Mouse (Mus musculus): ENCODE measurements around the gene Cd7. TPM values are rescaled to one million over a fixed set of nuclear protein-coding genes. Genes with fewer than 3 reads are reported as not detected.

Gene Cd7
- polyA plus RNA-seq, 2 experiments = 0.37 to 0.56 TPM

DNA sequence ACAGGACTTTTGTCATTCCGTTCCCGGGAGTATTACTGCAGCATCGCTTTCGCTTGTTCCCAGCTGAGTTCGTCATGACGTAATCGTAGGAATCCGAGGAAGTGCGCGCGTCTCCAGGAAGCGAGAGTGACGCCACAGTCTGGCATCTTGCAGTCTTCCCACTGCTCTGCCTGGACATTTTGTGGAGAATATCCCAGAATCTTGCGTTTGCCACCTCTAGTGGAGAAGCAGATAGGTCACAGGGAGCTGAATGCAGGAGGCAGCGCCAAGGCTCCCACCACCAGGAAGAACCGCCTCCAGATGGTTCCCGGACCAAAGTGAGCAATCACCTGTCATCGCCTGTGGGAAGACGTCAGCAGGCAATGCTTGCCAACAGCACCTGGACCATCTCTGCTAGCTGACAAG, 24.3 kb downstream of the Cd7 start:
- WGBS (ENCODE audit: insufficient replicate concordance) = 50% methylated on average over 19 of the region's 19 CpGs
- no peak for DNase-seq (ENCODE audit: low read depth in 3 of 3, low spot score in 3 of 3)
- H3K36me3 ChIP-seq (replicated peaks; ENCODE audit: control insufficient read depth, insufficient read depth, low read depth) = no peaks in the 10 kb centered on the region
- no peaks in the 10 kb centered on the region for H3K27me3 ChIP-seq (ENCODE audit: control insufficient read depth, insufficient read depth, low read length)
- H3K4me2 ChIP-seq (ENCODE audit: low read depth) = no peak overlapping the region
- no peak overlapping the region for H3K27ac ChIP-seq
- TF ChIP-seq CTCF (IDR thresholded peaks at IDR 0.05; ENCODE audit: low read depth) (no peak), EP300 (IDR thresholded peaks at IDR 0.05; ENCODE audit: low read depth) (no peak)
- no peaks in the 10 kb centered on the region for H3K9me3 ChIP-seq (ENCODE audit: control insufficient read depth, low read length)
- H3K4me3 ChIP-seq (ENCODE audit: insufficient read depth in 1 of 2, low read depth in 2 of 2, low read length in 2 of 2) = no peak overlapping the region
- peaks cover 0 to 3% of the 10 kb centered on the region in 2 experiments; a peak in 1 of 4 replicates for H3K4me1 ChIP-seq (replicated peaks; ENCODE audit: control insufficient read depth in 2 of 2, insufficient read depth in 2 of 2, low read length in 1 of 2)
- no peak for ATAC-seq (ENCODE audit: insufficient read depth)
- H3K9ac ChIP-seq (replicated peaks) = no peak overlapping the region

DNA sequence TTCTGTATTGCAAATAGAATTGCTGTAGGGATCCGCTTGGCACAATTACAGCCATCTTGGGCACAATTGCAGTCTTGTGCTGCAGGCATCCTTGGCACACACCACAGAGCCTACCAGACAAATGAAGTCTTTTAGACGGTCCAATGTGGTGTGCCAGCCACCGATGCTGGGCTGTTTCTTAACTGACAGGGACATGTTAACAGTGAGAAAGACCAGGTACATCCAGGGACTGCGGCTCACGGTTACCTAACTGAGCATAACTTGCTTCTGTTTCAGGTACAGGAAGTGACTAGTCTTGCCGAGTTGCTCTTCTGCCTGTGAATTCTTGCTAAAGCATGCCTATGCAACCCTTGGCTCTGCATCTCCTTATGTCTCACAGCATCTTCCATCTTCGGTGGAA, 25.6 kb downstream of the Cd7 start:
- ATAC-seq (ENCODE audit: insufficient read depth) (no peak), DNase-seq (ENCODE audit: low read depth in 3 of 3, low spot score in 3 of 3) (no peak)
- Histone ChIP-seq H3K4me3 (ENCODE audit: insufficient read depth in 1 of 2, low read depth in 2 of 2, low read length in 2 of 2) (no peak overlapping the region), H3K27me3 (ENCODE audit: control insufficient read depth, insufficient read depth, low read length) (no peaks in the 10 kb centered on the region), H3K9ac (replicated peaks) (no peak overlapping the region), H3K4me2 (ENCODE audit: low read depth) (no peak overlapping the region), H3K9me3 (ENCODE audit: control insufficient read depth, low read length) (no peaks in the 10 kb centered on the region), H3K27ac (no peak overlapping the region), H3K4me1 (replicated peaks; ENCODE audit: control insufficient read depth in 2 of 2, insufficient read depth in 2 of 2, low read length in 1 of 2) (peaks cover 0 to 3% of the 10 kb centered on the region in 2 experiments; a peak in 1 of 4 replicates), H3K36me3 (replicated peaks; ENCODE audit: control insufficient read depth, insufficient read depth, low read depth) (no peaks in the 10 kb centered on the region)
- TF ChIP-seq EP300 (IDR thresholded peaks at IDR 0.05; ENCODE audit: low read depth) (no peak), CTCF (IDR thresholded peaks at IDR 0.05; ENCODE audit: low read depth) (no peak)
- 66% methylated on average over 7 of the region's 7 CpGs for WGBS (ENCODE audit: insufficient replicate concordance)

DNA sequence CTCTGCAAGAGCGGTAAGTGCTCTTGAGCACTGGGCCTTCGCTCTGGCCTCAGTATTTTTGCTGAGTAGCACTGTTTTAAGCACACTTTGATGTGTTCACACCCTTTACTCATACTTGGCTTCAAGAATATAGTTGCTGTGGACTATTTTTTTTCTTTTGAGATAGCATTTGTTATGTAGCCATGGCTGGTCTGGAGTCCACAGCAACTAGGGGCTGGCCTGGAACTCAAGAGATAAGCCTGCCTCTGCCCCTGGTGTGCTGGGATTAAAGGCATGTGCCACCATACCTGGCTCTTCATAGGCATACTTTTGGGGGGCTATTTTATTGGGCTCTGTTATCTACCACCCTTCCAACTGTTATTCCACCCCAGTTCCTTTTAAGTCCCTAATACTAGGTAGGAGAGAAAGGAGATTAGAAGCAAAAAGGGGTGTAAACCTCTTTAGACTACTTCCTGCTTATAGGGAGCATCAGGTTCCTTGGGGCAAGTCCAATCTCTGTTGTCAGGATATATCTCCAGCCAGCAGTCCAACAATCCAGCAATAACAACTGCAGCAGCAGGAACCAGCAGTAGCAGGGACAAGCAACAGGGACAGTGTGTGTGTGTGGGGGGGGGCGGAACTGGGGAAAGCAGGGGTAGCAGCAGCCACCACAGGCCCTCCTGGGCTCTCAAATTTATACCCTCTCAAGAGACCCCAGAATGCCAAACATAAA, 29.0 kb downstream of the Cd7 start:
- WGBS (ENCODE audit: insufficient replicate concordance) = 91% methylated on average over 3 of the region's 3 CpGs
- peak; percentile 35; the same call in 1 of the 2 replicates for ATAC-seq (ENCODE audit: insufficient read depth)
- Histone ChIP-seq H3K27ac (no peak overlapping the region), H3K4me1 (replicated peaks; ENCODE audit: control insufficient read depth in 2 of 2, insufficient read depth in 2 of 2, low read length in 1 of 2) (peaks cover 0 to 3% of the 10 kb centered on the region in 2 experiments; a peak in 1 of 4 replicates), H3K27me3 (ENCODE audit: control insufficient read depth, insufficient read depth, low read length) (no peaks in the 10 kb centered on the region), H3K9me3 (ENCODE audit: control insufficient read depth, low read length) (no peaks in the 10 kb centered on the region), H3K36me3 (replicated peaks; ENCODE audit: control insufficient read depth, insufficient read depth, low read depth) (no peaks in the 10 kb centered on the region), H3K4me3 (ENCODE audit: insufficient read depth in 1 of 2, low read depth in 2 of 2, low read length in 2 of 2) (no peak overlapping the region), H3K4me2 (ENCODE audit: low read depth) (no peak overlapping the region), H3K9ac (replicated peaks) (no peak overlapping the region)
- DNase-seq (ENCODE audit: low read depth in 3 of 3, low spot score in 3 of 3) = no peak
- TF ChIP-seq CTCF (IDR thresholded peaks at IDR 0.05; ENCODE audit: low read depth) (no peak), EP300 (IDR thresholded peaks at IDR 0.05; ENCODE audit: low read depth) (no peak)

DNA sequence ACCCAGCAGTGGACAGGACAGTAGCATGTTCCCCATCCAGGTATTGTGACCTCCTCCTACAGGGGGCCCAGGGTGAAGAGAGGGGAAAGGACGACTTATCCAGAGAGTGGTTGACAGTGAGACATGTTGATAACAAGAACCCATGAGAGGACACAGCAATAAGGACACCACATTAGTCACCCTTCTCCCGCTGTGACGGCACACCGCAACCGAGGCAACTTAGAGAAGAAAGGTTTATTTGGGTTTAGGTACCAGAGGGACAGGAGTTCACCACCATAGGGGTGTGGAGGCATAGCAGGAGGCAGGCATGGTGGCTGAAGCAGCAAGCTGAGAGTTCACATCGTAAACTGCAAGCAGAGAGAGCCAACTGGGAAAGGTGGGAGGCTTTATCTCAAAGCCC, 33.0 kb downstream of the Cd7 start:
- TF ChIP-seq EP300 (IDR thresholded peaks at IDR 0.05; ENCODE audit: low read depth) (no peak), CTCF (IDR thresholded peaks at IDR 0.05; ENCODE audit: low read depth) (no peak)
- ATAC-seq (ENCODE audit: insufficient read depth) (no peak), DNase-seq (ENCODE audit: low read depth in 3 of 3, low spot score in 3 of 3) (no peak)
- Histone ChIP-seq H3K27ac (no peak overlapping the region), H3K4me1 (replicated peaks; ENCODE audit: control insufficient read depth in 2 of 2, insufficient read depth in 2 of 2, low read length in 1 of 2) (no peaks in the 10 kb centered on the region), H3K9me3 (ENCODE audit: control insufficient read depth, low read length) (no peaks in the 10 kb centered on the region), H3K36me3 (replicated peaks; ENCODE audit: control insufficient read depth, insufficient read depth, low read depth) (no peaks in the 10 kb centered on the region), H3K9ac (replicated peaks) (no peak overlapping the region), H3K27me3 (ENCODE audit: control insufficient read depth, insufficient read depth, low read length) (no peaks in the 10 kb centered on the region), H3K4me3 (ENCODE audit: insufficient read depth in 1 of 2, low read depth in 2 of 2, low read length in 2 of 2) (no peak overlapping the region), H3K4me2 (ENCODE audit: low read depth) (no peak overlapping the region)
- WGBS (ENCODE audit: insufficient replicate concordance) = 47% methylated on average over 6 of the region's 6 CpGs

DNA sequence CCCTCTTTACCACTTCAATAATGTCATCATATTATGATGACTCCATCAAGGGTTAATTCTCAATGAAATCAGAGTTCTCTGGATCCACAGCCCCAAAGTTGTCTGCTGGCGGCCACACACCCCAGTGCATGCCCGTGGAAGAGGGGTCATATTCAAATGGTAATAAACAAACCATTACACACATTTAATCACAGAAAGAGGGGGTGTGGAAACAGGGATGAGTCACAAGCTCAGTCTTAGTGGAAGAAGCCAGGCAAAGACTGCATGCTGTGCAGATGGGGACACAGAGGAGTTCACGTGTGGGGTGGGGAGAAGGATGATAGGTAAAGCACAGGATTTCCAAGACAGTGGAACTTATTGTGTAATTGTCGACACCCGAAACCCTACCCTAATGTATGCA, 34.9 kb downstream of the Cd7 start:
- no peak overlapping the region for H3K9ac ChIP-seq (replicated peaks)
- no peak overlapping the region for H3K4me2 ChIP-seq (ENCODE audit: low read depth)
- H3K9me3 ChIP-seq (ENCODE audit: control insufficient read depth, low read length) = no peaks in the 10 kb centered on the region
- no peak overlapping the region for H3K27ac ChIP-seq
- WGBS (ENCODE audit: insufficient replicate concordance) = 65% methylated on average over 5 of the region's 5 CpGs
- no peak overlapping the region for H3K4me3 ChIP-seq (ENCODE audit: insufficient read depth in 1 of 2, low read depth in 2 of 2, low read length in 2 of 2)
- ATAC-seq (ENCODE audit: insufficient read depth) (no peak), DNase-seq (ENCODE audit: low read depth in 3 of 3, low spot score in 3 of 3) (no peak)
- TF ChIP-seq EP300 (IDR thresholded peaks at IDR 0.05; ENCODE audit: low read depth) (no peak), CTCF (IDR thresholded peaks at IDR 0.05; ENCODE audit: low read depth) (no peak)
- H3K27me3 ChIP-seq (ENCODE audit: control insufficient read depth, insufficient read depth, low read length) = no peaks in the 10 kb centered on the region
- H3K36me3 ChIP-seq (replicated peaks; ENCODE audit: control insufficient read depth, insufficient read depth, low read depth) = no peaks in the 10 kb centered on the region
- no peaks in the 10 kb centered on the region for H3K4me1 ChIP-seq (replicated peaks; ENCODE audit: control insufficient read depth in 2 of 2, insufficient read depth in 2 of 2, low read length in 1 of 2)

All from liver, embryonic 14.5 days (tissue).